Mouse (Mus musculus) gastrocnemius, postnatal 25 days (tissue): ENCODE measurements at regions not wholly inside any gene's neighbourhood (a gene's known extent, or its start where the extent isn't known, plus 50 kb on each side); places are given as distances from the start of the nearest gene placed in this dataset.

Source experiments
- DNase-seq: peaks from one replicate; pipeline ENCODE4 v3.0.0; 2022

- DNase-seq: no peak
These were observed 434.5 kb upstream of the Cdh4 start for GRCm38 (mm10) chr2:179007766-179008165.

- DNase-seq: no peak
These were observed 428.2 kb upstream of the Cdh4 start for GRCm38 (mm10) chr2:179013891-179014593.

DNA sequence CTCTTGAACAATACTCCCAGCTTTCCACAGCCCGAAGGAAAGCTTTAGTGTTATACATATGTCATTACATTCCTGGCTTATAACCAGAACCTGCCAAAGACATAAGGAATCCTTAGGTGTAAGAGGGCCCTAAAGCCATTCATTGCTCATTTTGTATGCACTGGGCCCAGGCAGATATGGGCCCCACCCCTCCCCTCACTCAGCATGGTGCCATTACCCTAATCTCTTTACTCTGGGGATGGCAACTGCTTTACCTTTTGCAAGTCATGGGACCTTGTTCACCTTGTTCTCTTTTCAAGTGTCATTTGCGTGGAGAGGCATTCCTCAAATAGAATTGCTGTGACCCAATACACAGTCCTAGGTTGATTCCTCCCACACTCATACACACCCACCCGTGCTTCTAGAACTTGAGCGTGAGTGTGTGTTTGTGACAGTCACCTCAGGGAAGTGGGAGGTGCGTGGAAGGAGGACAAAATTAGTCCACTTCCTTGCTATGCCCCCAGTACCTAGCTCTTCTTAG is 419.5 kb upstream of the Cdh4 start:
- DNase-seq: no peak

DNA sequence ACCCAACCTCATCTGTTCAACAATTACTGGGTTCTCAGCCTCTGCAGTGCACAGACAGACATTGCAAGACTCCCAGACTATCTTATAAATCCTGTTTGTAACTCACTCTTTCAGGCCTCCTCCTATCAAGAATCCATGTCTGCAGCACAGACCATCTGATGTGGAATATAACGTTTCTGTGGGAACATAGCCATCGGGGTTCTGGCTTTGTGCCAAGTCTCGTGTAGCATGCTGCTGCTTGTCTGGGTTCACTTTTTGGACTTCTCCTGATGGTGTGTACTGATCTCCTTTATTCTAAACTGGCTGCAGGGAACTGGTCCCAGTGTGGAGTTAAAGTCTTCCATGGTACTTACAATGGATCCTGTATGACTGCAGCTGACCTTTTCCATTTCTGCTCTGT is 418.0 kb upstream of the Cdh4 start:
- no peak for DNase-seq

DNA sequence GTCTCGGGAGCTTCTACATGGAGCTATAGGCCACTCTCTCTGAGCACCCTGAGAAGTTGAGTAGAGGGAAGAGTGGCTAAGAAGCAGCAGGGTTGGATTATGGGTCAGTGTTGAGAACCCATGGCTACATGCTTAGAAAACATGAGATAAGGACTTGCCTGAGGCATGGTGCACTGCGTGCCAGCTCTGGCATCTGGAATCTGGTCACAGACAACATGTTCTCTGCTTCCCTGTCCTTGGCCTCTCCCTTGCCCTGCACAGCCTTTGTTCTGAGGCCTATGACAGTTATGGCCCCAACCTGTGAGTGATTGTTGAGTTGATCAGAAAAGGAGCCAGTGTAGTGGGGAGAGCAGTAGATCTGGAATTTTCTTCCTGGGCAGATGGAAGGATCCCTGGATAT is 409.1 kb upstream of the Cdh4 start:
- DNase-seq: no peak

DNA sequence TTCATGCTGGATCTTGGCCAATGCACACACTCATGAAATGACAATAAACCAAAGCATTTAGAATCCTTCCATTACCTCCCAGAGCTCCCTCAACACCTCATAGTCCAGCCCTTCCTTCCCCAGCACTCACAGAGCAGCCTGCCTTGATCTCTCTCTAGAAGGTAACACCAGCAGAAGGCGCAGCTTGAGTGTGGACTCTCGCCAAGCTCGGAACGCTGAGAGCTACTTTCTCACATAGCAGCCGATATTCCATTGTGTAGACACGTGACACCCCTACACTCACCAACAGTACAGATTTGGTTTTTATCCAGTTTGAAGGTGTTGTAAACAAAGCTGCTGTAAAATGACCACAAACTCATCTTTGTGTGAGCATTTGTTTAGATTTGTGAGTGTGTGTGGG is 406.8 kb upstream of the Cdh4 start:
- DNase-seq: no peak

GRCm38 (mm10) chr2:179039697-179040096 is 402.5 kb upstream of the Cdh4 start:
- no peak for DNase-seq

GRCm38 (mm10) chr2:179043671-179044070 is 398.6 kb upstream of the Cdh4 start:
- no peak for DNase-seq

DNA sequence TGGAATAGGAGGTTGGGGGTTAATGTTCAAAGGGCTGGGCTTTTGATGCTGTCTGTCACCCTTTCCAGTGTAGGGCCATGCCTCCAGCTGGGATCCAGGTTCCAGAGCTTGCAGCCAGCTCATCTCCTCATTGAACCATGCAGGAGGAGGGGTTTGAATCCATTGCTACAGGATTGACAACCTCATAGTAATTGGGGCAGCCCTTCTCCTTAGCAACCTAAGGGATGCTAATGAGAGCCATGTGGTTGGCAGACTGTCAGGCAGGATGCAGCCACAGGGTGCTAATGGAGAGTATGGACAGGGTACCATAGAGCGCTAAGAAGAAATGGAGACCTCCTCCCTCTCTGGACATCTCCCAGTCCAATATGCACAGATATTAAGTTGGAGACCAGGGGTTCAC is 396.9 kb upstream of the Cdh4 start:
- DNase-seq: no peak

- no peak for DNase-seq
These were observed 387.8 kb upstream of the Cdh4 start for GRCm38 (mm10) chr2:179054441-179054840.

DNA sequence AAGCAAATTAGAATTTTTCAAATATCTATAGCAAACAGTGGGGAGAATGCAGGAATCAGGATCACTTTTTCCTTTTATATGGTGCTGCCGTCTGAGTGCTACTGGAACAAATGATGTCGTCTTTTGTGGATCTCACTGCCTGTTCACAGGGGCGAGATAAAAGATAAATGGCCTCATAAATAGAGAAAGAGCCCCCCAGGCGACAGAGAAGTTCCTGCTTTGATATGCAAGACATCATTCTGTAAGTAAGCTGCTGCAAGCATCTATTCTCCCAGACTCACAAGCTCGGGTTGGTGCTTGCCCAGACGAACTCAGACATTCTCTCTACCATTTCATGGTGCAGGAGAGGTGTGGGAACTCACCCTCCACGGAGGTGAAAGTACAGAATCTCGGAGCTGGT is 377.6 kb upstream of the Cdh4 start:
- no peak for DNase-seq

DNA sequence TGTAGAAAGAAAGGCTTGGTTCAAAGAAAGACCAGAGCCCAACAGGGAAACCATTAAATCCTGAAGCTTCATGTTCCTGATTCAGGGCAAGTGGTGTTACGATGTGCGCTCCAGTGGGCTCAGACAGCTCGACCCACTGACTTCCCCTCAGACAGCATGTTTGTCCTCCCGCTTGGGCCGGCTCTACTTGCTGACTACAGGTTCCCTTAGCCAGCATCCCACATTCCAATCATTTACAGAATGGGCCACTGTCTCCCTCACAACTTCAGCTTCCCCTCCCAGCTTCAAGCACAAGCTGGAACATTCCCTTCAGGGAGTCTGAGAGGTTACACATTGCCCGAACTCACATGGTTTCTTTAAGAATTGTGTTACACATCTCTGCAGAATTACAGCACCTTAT is 372.7 kb upstream of the Cdh4 start:
- no peak for DNase-seq

DNA sequence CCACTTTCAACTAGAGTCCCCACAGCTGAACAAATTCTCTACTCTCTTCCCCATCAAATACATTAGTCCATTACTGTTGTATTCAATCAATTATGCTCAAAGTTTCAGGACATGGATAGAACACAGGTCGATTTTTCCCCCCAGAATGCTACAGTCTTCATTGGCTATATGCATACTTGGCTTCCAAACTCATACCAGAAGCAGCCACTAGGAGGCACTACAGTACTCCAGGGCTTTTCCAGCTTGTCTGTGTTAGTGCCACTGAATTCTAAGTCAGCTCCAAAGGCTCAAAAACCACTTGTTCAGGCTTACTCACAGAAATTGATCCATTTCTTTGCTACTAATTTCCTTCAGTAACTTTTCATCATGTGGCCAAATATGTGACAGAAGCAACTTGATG is 371.9 kb upstream of the Cdh4 start:
- DNase-seq: no peak

DNA sequence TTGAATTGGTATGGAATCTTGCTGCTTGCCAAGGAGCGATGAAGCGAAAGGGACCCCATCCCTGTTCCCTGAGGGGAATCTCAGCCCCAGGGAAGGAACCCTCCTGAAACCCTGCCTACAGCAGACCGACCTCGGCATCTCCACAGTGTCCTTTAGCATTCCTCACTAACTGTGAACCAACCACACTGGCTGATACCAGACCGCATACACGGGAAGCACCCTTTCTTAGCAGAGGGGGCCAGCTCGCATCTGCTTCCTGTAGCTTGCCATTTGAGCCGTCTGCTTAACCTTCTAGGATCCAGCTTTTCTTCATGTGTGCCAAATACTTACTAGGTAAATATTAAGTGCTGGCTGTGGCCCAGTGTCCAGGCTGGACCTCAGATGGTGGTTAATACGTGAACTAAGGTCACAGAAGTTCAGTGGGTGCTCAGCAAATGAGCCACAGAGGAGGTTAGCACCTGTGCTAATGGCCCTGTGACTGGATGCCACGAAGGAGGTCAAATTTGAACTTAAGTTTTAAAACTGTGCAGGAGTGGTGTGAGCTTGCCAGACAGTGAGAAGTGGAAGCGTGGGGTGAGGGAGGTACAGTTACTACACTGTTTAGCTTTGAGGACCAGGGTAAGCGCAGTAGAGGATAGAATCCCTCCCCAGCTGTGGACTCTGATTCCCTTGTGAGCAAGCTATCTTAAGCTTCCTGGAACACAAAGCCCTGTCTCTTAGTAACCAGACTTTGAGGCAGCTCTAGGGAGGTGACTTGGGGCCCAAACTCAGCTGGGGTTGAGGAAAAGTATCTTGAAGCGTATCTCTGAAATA is 361.6 kb upstream of the Cdh4 start:
- no peak for DNase-seq

DNA sequence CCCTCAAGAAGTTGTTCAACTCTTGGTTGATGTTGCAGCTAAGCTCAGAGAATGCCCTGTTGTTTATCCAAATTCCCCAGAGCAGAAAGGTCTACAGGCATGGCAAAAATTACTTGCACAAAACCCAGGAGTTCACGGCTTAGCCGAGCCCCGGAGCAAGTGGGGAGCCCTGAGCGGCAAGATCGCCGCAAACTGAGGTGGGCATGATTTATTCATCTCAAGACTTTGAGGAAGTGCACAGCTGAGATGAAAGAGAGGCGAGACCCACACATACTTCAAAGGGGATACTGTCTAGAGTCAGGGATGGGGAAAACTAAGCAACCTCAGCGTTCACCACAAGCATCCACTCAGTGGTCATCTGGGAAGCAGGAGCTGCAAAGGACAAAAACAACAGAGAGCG is 355.3 kb upstream of the Cdh4 start:
- DNase-seq: no peak

- DNase-seq: no peak
These were observed 350.8 kb upstream of the Cdh4 start for GRCm38 (mm10) chr2:179091480-179091879.

- DNase-seq: no peak
These were observed 348.2 kb upstream of the Cdh4 start for GRCm38 (mm10) chr2:179093996-179094395.

DNA sequence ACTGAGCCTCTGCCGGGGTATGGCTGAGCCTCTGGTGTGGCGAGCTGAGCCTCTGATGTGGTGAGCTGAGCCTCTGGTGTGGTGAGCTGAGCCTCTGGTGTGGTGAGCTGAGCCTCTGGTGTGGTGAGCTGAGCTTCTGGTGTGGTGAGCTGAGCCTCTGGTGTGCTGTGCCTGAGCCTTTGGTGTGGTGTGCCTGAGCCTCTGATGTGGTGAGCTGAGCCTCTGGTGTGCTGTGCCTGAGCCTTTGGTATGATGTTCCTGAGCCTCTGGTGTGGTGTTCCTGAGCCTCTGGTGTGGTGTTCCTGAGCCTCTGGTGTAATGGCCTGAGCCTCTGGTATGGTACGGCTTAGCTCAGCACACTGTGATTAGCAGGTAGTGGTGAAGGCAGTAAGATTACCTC is 346.2 kb upstream of the Cdh4 start:
- DNase-seq: no peak

DNA sequence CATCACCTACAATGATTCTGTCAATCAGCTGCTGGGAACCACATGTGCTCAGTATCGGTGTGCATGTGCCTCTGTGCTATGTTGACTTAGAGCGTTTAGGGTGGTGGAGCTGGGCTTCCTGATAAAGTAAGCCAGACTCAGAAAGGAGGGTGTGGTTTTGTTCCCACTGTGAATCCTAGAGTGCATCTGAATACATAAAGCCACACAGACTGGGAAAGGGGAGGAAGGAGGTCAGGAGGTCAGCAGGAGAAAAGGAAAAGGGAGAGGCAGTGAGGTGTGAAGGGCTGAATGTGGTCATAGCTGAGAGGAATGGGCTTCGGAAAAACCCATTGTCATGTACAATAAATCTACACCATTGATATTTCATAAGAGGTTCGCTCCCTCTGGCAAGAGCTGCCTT is 345.4 kb upstream of the Cdh4 start:
- DNase-seq: no peak

DNA sequence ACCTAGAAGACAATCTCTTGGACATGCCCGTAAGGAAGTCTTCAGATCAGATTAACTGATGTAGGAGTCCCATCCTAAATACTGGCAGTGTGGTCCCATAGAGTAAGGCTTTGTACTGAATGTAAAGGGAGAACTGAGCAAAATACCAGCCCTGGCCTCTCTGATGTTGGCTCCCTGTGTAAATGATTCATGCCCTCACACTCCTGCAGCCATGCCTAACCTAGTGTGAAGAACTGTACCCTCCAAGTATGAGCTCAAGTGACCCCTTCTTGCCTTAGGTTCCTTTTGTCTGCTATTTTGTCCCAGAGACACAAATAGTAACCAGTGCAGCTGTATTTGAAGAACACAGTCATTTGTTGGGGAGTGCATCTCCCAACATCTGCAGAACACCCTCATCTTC is 342.4 kb upstream of the Cdh4 start:
- DNase-seq: no peak

DNA sequence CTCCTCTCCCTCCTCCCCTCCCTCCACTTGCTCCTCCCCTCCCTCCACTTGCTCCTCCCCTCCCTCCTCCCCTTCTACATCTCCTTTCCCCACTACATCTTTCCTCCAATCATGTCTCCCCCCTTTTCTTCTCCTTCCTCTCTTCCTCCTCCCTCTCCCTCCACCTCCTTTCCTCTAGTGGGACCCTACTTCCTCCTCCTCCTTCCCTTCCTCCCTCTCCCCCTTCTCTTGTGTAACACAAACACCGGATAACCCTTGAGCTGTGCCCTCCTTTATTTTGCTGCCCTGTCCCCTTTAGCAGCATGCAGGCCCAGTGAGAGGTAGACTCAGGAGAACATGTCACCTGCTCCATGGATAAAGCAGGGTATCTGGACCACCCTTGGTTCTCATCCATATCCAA is 339.1 kb upstream of the Cdh4 start:
- no peak for DNase-seq

- DNase-seq: no peak
These were observed 329.3 kb upstream of the Cdh4 start for GRCm38 (mm10) chr2:179112951-179113350.

- no peak for DNase-seq
These were observed 314.2 kb upstream of the Cdh4 start for GRCm38 (mm10) chr2:179128018-179128417.

DNA sequence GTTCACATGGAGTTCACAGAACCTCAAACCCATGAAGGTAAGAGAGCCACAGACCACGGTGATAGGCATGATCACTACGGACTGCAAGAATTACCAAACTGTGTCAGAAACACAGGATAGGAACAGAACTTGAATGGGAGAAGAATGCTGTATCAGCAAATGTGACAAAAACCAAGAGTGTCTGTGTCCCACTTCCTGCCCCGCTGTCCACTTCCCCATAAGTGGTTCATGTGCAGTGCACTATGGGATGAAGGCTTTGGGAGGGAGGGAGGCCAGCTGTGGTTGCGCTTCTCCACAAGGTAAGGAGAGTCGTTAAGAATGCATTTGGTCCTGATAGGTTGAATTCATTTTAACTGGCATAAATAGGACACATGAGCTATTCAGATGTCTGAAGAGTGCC is 313.8 kb upstream of the Cdh4 start:
- no peak for DNase-seq
